Mouse (Mus musculus): ENCODE results near the gene 5730455P16Rik.
"Not testable (repeated sequence)": the region's sequence is repeated elsewhere in the genome, so short reads cannot be mapped to it uniquely, and the experiment has no call there.

The 5730455P16Rik gene

DNA sequence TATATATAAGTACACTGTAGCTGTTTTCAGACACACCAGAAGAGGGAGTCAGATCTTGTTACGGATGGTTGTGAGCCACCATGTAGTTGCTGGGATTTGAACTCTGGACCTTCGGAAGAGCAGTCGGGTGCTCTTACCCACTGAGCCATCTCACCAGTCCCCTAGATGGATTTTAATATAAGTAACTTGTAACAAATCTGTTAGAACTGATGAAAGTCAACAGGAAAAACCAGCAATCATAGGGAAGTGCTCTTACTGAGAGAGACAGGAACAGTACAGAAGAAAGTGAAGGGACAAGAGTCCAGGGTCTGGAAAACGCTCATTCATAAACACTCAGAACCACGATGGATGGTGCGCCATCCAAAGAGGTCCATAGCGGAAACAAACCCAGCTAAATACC lies 1.4 kb upstream of the 5730455P16Rik start:
- DNase-seq (ENCODE audit: low spot score in 2 of 2): not testable (repeated sequence)

DNA sequence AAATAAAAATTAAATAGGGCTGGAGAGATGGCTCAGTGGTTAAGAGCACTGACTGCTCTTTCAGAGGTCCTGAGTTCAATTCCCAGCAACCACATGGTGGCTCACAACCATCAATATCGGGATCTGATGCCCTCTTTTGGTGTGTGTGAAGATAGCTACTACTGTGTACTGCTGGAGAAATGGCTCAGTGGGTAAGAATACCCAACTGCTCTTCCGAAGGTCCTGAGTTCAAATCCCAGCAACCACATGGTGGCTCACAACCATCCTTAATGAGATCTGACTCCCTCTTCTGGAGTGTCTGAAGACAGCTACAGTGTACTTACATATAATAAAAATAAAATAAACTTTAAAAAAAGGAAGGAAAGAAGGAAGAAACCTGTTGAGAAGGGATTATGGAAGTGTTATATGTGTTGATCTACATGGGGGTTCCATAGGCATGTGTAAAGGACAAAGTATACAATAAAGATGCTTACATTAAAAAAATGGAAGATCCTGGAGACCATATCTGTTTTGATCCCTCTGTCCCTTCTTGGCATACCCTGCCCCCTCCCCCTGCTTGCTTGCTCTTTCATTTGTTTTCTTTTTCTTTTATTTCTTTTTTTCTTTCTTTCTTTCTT lies 726 bp upstream of the 5730455P16Rik start:
- DNase-seq (ENCODE audit: low spot score in 2 of 2): not testable (repeated sequence)

DNA sequence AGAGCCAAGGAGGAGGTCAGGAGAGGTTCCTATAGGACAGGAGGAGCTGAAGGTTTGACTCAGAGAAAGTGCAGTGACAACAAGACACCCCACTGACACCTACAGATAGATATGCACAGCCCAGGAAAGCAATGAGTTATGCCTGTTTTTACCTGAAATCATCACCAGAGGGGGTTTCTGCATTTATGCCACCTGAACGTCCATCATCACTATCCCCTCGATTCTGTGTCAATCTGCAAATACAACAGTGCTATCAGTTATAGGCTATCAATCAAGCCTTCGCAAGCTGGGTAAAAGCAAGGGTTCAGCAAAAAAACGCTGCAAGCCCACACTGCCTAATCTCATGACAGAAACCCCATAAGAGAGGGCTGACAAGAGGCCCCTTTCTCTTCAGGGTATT lies 1.2 kb downstream of the 5730455P16Rik start:
- no peak for DNase-seq (ENCODE audit: low spot score in 2 of 2)

DNA sequence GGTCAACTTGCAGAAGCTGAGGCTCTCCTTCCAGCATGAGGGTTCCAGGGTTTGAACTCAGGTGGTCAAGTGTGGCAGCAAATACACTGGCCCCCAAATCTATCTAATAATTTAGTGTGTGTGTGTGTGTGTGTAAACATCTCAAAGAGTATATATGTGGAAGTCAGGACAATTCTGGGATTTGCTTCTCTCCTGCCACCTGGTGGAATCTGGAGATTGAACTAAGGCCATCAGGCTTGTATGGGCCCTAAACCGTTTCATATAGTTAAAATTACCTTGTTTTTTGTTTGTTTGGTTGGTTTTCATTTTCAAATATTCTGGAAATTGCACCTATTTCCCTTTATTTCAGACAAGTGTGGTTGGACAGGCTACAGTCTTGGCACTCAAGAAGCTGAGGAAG lies 8.9 kb downstream of the 5730455P16Rik start:
- DNase-seq (ENCODE audit: low spot score in 2 of 2): no peak

DNA sequence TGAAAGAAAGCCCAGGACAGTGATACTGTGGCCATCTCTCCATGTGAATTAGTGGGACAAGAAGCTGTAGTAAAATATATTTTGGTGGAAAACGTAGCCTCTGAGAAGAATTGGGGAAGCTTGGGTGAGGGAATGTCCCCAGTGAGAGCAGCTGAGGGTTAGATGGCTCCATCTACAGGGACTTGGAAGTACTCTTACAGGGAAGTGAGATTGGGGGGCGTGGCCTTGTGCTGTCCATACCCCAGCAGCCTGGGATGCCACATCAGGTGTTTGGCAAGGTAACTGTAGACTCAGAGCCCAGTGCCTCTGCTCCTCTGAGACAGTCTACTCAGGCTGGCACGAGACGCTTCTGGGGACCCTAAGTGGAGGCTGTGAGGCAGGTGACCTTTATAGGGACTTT lies 23.0 kb downstream of the 5730455P16Rik start:
- no peak for DNase-seq (ENCODE audit: low spot score in 2 of 2)

DNA sequence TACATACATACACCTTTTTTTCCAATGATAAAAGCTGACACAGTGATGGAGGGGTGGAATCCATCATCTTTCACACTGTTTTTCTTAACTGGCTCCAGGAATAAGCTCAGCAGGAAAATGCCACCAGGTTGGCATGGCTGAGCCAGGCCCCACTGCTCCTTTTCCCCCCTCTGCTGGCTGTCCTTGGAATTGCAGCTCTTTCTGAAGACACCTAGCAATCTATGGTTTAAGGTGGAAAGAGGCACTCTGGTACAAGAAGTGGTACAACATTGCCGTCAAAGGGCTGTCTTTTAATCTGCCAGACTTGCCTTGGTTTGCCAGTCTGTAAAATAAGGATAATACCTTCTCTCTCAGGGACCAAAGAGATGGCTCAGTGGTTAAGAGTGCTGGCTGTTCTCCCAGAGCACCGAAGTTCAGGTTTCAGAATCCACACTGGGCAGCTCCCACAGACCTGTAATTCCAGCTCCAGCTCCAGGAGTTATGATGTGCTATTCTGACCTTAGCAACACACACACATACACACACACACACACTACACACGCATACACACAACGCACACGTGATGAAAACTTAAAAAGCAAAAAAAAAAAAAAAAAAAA lies 25.9 kb downstream of the 5730455P16Rik start:
- peak; percentile 58 to 86 for DNase-seq (ENCODE audit: low spot score in 2 of 2)

DNA sequence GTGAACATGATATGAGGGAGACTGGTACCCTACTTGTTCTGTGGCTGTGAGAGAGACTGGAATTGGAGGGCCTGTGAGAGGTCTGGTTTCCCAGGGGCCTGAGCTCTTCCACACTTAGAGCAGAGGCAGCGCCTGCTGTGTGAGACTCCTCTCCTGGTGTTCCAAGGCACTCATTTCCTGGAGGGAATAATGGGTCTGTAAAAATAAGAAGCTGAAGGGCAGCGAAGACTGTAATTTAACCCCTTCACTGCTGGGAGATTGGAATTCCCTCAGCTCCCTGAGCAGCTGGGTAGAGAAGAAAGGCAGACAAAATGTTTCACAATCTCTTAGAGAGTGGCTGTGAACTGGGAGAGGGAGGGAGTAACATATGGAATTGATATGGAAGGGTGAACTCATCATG lies 35.4 kb downstream of the 5730455P16Rik start:
- no peak for DNase-seq (ENCODE audit: low spot score in 2 of 2)

DNA sequence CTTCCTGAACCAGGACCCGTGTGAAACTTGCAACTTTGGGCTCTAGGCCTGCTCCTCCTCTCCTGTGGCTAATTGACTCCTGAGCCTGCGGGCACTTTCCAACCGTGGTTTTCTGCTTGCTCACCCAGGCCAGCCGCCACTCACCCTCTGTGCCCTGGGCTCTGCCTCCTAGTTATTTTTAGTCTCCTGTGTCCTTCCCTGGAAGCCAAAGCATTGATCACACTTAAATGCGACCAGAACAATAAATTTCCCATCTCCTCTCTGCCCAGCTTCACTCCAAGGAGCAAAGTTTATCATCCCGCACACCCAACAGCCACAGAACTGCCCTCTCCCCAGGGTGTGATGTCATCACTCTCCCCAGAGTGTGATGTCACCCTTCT lies 41.5 kb downstream of the 5730455P16Rik start:
- no peak for DNase-seq (ENCODE audit: low spot score in 2 of 2)

DNA sequence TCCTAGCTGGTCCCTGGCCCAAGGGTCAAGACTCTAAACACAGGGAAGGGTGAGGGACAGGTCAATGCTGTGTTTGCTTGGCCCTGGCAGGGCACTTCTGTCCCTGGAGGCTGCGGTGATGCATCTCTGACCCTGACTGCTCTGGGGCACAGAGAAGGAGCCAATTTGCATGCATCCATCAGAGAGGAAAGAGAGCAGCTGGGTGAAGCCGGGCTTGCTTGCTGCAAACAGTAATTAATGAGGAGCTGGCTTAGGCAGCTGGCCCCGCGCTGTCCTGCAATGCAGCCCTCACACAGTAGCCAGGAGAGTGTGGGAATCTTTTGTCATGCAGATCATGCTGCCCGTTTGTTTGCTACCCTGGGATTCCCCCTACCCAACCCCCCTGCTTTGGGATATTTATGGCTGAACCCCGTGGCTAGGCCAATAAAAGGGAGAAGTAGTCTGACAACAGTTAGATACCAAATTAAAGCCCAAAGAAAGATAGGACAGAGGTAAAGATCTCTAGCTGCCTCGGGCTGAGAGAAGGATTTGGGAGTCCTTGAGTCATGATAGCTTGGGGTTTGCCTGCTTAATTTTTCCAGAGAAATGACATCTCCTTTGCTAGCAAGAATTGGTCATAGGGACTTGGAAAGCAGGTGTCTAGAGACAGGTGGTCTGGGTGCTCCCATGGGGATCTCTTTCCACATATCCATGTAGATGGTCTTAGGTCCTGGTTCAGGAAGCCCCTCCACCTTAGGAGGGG lies 42.1 kb downstream of the 5730455P16Rik start:
- DNase-seq (ENCODE audit: low spot score in 2 of 2): no peak

DNA sequence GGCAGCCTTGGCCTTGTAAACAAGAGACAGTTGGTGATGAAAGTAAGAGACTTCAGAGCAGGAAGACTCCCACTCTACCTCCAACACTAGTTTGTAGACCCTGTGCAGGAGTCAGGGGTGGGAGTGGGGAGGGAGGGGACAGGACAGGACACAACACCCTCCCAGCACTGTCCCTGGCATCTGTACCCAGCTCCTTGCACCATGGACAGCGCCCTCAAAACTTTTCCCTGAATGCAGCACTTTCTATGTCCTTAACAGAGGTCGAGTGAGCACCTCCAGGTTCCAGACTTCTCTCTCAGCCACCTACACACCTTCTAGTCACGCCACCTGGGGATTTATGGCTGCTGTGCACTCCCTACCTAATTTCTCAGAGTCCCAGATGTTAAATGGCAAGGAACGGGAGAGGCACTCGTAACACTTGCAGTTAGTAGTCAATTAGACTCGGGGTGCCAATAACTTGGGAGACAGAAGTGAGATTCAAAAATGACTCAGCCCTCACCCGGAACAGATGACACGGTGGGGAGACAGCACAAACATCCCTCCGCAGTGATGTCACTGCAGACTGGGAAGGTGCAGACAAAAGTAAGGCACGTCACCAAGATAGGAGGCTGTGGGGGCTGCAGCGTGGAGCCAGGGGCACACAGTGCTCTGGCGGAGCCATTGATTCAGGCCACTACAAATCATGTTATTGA lies 45.0 kb downstream of the 5730455P16Rik start:
- DNase-seq (ENCODE audit: low spot score in 2 of 2): no peak

DNA sequence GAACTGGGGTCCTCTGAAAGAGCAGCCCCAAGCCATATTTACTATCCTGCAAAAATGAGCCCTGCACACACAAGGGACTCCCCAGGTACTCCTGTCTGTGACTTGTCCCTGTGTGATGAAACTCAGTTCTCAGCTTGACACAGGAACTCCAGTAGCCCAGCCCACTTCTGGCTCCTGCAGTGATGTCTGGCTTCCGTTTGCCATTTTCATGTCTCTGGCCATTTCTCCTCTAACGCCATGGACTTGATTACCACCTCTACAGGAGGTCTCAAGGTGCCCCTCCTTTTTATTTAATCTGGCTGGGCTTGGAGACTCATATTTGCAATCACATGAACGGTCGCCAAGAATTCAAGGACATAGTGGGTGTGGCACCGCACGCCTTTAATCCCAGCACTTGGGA lies 53.2 kb downstream of the 5730455P16Rik start:
- DNase-seq (ENCODE audit: low spot score in 2 of 2): no peak

DNA sequence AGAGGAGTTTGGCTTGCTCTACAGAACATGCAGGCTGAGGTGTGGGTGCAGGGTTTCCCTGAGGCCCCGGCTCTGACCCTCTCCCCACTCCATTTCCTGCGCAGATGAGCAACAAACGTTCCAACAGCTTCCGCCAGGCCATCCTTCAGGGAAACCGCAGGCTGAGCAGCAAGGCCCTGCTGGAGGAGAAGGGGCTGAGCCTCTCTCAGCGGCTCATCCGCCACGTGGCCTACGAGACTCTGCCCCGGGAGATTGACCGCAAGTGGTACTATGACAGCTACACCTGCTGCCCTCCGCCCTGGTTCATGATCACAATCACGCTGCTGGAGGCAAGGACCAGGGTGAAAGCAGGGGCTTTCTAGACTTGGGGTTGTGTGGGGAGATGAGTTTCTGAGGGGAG lies 54.6 kb downstream of the 5730455P16Rik start:
- no peak for DNase-seq (ENCODE audit: low spot score in 2 of 2)

DNA sequence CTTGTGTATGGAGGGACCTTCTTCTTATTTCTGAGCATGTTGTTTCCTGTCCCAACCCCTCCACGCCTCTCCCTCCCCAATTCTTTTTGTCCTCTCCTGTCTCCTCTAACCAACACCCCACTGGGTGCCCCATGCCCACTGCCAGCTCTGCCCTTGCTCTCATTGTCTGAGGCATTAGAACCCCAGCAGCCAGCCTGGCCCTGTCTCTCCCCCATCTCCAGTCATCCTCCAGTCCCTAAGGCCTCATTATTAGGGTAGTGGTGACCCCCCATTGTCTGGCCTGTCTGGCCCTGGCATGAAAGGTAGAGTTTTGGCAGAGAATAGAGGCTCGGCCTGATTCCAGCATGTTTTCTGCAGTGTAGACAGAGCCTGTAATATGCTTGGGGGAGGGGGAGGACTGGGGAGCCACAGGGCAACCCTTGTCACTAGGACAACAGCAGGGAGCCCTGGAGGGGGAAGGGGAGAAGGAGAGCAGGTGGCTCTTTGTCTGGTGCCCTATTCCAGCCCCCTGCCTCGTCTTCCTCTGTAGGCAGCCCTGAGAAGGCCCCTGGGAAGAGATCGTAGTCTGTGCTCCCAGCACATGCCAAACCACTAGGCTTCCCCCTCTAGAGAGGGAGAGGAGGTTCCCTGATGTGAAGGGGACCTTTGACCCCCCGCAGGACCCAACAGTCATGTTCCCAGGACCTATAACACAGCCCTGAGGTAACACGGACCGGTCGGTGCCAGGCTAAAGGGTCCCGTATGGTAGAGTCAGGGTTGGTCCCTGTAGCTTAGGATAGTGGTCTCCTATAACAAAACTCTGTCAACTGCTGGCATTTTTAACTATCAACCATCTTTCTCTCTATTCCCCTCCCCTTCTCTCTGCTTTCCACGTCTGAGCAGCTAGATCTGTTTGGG lies 61.8 kb downstream of the 5730455P16Rik start:
- no peak for DNase-seq (ENCODE audit: low spot score in 2 of 2)

DNA sequence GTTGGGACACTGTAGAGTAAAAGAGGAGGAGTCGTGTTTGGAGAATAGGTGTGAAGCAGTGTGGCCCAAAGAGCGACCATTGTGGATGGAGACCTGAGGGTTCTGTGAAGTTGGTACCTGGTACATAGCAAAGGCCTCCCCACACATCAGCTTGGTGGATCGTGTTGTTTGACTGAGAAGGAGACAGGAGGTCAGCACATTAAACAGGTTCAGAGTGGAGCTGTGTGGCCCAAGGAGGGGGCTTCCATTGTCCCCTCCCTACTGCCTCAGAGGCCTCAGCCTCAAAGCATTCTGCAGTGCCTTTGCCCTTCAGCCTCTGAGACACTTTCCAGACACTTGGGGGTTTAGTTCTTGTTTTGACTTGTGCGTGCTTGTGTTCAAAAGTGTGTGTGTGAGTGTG lies 63.9 kb downstream of the 5730455P16Rik start:
- DNase-seq (ENCODE audit: low spot score in 2 of 2): no peak

DNA sequence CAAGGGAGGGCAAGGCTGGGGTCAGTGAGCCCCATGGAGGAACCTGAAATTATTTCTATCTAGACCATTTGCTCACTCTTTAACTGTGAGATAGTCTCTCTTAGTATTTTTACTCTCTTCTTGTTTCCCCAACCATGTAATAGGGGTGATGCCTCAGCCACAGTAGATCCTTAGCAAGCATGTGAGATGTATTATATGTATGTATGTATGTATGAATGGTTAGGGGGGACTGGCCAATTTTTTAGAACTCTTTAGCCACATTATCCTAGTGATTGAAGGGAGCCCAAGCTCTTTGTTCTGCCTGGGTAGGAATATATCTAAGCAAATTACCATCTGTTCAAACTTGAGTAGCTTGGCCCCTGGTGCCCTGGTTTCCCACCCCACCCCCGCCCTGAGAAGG lies 64.4 kb downstream of the 5730455P16Rik start:
- DNase-seq (ENCODE audit: low spot score in 2 of 2): no peak

DNA sequence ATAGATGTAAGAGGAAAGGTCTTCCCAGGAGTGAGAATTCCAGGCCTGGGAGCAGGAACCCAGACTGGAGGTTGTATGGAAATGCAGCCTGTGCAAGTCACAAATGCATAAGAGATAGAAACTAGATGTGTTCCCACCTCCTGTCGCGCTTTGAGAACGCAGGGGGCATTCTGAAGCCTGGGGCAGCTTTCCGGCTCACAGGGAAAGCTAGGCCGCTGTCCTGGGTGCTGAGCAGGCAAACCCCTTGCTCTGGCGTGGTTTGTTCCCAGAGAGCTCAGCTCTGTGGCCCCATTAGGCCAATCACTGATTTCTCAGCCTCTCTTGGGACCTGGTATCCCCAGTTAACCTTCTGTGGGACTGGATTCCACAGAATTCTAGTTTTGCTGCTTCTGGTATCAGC lies 65.3 kb downstream of the 5730455P16Rik start:
- no peak for DNase-seq (ENCODE audit: low spot score in 2 of 2)

DNA sequence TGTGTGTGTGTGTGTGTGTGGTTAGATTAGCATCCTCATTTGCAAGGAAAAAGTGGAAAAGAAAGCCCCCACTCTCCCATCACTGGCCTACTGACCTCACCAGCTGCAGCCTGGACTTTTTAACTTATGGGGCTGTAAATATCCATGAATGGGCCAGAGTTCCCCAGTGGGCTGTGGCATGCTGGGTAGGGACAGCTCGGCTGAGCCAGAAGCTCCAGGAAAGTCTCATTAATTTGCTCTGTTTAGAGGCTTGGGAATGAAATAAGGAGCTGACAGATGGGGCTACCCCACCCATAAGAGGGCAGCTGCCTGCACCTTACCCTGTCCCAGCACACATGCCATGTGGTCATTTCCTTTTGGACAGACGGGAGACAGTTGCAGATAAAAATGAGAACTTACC lies 65.8 kb downstream of the 5730455P16Rik start:
- no peak for DNase-seq (ENCODE audit: low spot score in 2 of 2)

DNA sequence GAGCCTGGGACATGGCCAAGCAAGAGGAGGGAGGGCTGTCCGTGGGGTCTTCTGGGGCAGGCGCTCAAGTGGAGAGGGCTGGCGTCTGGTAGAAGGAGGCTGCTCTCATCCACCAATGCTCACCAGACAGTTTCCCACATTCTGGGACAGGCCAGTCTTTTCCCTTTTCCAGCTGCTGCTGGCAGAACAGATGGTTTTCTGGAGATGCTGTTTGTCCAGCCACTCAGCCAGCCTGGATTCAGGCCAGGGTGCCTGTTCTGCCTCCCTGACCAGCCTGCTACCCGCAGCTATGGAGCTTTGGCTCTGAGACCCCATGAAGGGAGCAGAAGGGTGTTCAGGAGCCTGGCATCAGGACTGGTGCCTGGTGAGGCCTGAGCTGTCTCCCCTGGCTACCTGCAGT lies 66.6 kb downstream of the 5730455P16Rik start:
- DNase-seq (ENCODE audit: low spot score in 2 of 2): no peak

Data from frontal cortex, postnatal 14 days (tissue).